Mouse (Mus musculus) regulatory T cell (primary cell): ENCODE data around the gene Cdc42ep5.
"Not testable (repeated sequence)": the region's sequence is repeated elsewhere in the genome, so short reads cannot be mapped to it uniquely, and the experiment has no call there.

Source experiments
- in situ Hi-C: fragments of 300-600 bp; cut with MboI, MseI; formaldehyde crosslinking; loops from one replicate; pipeline ENCODE4 v1.15.1; 2025; ENCODE audit warnings: high pct_unique_total_duplicates

The Cdc42ep5 gene

GRCm38 (mm10) chr7:4164090-4164910 is at the start of gene Cdc42ep5:
Cdc42ep5 (minus strand) TSS chr7:4164860.
- in situ Hi-C loops: loop anchor here (10.0 kb wide), 1 partner anchor 61 kb away; no protein-coding TSS in a partner anchor

GRCm38 (mm10) chr7:4213436-4213835 is 48.8 kb upstream of the Cdc42ep5 start:
- in situ Hi-C loops: not testable (repeated sequence)

GRCm38 (mm10) chr7:4208626-4209025 is 44.0 kb upstream of the Cdc42ep5 start:
- in situ Hi-C loops: no loop called here

GRCm38 (mm10) chr7:4207126-4207525 is 42.5 kb upstream of the Cdc42ep5 start:
- in situ Hi-C loops: no loop called here

GRCm38 (mm10) chr7:4178438-4178837 is 13.8 kb upstream of the Cdc42ep5 start:
- in situ Hi-C loops: no loop called here

GRCm38 (mm10) chr7:4170193-4170938 is 5.7 kb upstream of the Cdc42ep5 start:
- in situ Hi-C loops: no loop called here

- in situ Hi-C loops: loop anchor here (10.0 kb wide), 1 partner anchor 58 kb away; no protein-coding TSS in a partner anchor
These were observed 2.4 kb upstream of the Cdc42ep5 start for GRCm38 (mm10) chr7:4167098-4167497.

- in situ Hi-C loops: loop anchor here (10.0 kb wide), 1 partner anchor 60 kb away; no protein-coding TSS in a partner anchor
These were observed 626 bp upstream of the Cdc42ep5 start for GRCm38 (mm10) chr7:4165286-4165685.

GRCm38 (mm10) chr7:4163571-4164072 is 1.0 kb downstream of the Cdc42ep5 start:
- in situ Hi-C loops: loop anchor here (10.0 kb wide), 1 partner anchor 61 kb away; no protein-coding TSS in a partner anchor

- in situ Hi-C loops: loop anchor here (10.0 kb wide), 1 partner anchor 63 kb away; no protein-coding TSS in a partner anchor
These were observed 3.1 kb downstream of the Cdc42ep5 start for GRCm38 (mm10) chr7:4161596-4161995.

GRCm38 (mm10) chr7:4154976-4155375 is 9.7 kb downstream of the Cdc42ep5 start:
- in situ Hi-C loops: no loop called here

- in situ Hi-C loops: no loop called here
These were observed 10.3 kb downstream of the Cdc42ep5 start for GRCm38 (mm10) chr7:4154356-4154755.

- in situ Hi-C loops: no loop called here
These were observed 13.4 kb downstream of the Cdc42ep5 start for GRCm38 (mm10) chr7:4151241-4151640.

- in situ Hi-C loops: no loop called here
These were observed 13.8 kb downstream of the Cdc42ep5 start for GRCm38 (mm10) chr7:4150811-4151221.

- in situ Hi-C loops: no loop called here
These were observed 14.6 kb downstream of the Cdc42ep5 start, which contains the start of gene Leng9 for GRCm38 (mm10) chr7:4150059-4150541. Leng9 (minus strand) TSS chr7:4150374.

GRCm38 (mm10) chr7:4149209-4150054 is 15.2 kb downstream of the Cdc42ep5 start:
- in situ Hi-C loops: loop anchor here (10.0 to 25.0 kb wide), 4 partner anchors 375 to 913 kb away; partner anchors contain the start of genes Ndufa3, Oscar, Rps9 and Tnni3

- in situ Hi-C loops: loop anchor here (10.0 to 25.0 kb wide), 4 partner anchors 376 to 914 kb away; partner anchors contain the start of genes Ndufa3, Oscar, Rps9 and Tnni3
These were observed 16.1 kb downstream of the Cdc42ep5 start for GRCm38 (mm10) chr7:4148341-4149208.

- in situ Hi-C loops: loop anchor here (10.0 to 25.0 kb wide), 4 partner anchors 377 to 914 kb away; partner anchors contain the start of genes Ndufa3, Oscar, Rps9 and Tnni3
These were observed 16.8 kb downstream of the Cdc42ep5 start for GRCm38 (mm10) chr7:4147836-4148235.

GRCm38 (mm10) chr7:4147371-4147770 is 17.3 kb downstream of the Cdc42ep5 start:
- in situ Hi-C loops: loop anchor here (10.0 to 25.0 kb wide), 4 partner anchors 377 to 915 kb away; partner anchors contain the start of genes Ndufa3, Oscar, Rps9 and Tnni3
